Mouse (Mus musculus): ENCODE measurements around the gene F3.

F3 gene

DNA sequence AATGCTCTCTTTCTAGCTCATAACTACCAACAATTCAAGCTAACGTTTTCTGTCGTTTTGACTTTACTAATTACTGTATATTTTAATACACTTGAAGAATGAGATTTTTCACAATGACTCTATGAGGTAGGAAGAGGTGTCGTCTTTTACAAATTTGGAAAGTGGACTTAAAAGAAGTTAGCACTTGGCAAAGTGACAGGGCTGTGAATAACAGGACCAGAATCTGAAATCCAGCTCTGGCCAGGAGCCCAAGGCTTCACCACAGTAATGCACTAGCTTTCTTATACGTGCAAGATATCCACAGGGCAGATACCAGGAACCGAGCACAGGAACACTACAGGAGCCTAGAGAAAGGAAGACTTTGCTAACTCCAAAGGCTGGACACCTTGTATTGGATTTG lies 17.2 kb upstream of the F3 start:
- no peak for DNase-seq (ENCODE audit: extremely low spot score, low spot score)

DNA sequence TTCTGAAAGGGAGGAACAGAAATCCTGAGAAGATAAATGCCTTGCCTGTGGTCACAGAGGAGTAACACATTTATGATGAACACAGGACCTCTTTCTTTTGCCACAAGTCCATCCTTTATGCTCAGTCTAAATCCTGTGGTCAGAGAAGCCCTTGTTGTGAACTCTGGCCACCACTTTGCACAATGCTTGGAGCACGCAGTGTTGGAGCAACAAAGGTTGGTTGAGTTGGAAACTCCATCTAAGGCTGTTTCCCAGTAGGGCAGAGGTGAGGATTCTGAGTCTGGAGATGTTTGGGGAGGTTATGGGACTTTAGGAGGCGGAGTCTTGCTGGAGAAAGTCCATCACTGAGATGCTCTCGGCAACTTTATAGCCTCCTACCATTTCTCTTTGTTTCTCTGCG lies 16.2 kb upstream of the F3 start:
- no peak for DNase-seq (ENCODE audit: extremely low spot score, low spot score)

DNA sequence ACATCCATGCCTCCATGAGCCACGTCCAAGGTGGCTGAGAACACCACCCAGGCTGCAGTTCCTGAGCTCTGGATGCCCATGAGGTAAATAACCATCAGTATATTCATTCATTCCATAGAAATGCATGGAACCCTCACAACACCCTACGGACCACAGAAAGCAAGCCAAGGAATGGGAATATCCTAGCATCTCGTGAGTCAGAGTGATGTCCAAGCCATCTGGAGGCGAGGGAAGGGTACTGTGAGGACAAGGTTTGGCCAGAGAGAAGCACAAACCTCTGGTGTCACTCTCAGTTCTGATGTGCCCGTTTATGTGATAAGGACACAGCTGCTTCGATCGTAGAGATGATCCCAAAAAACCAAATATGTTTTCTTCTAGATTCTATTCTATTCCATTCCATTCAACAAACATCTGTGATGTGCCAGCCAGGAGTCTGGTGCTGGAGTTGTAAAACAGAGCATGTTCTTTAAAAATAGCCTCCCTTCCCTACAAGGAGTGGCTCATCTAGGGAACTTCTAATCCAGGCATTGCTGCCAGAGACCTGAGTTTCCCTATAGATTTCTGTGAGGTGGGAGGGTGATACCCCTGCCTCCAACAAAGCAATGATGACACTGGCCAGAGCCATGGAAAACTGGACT lies 12.3 kb upstream of the F3 start:
- DNase-seq (ENCODE audit: extremely low spot score, low spot score) = no peak

DNA sequence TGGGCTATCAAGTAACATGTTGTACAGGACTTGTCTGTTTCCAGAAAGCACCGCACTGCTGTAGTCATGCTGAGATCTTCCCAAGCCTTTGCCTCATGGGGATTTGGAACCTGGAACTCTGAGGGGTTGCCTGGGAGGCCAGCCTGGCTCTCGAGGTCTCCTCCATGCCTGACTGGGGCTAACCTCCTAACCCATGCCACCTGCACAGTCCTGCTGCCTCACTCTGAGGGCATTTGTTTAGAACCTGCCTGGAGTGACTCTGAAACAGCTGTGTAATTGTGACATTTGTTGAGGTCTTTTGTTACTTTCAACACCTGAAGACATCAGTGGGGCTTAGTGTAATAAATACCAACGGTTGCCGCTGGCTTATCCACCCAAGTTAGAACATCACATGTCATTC lies 11.1 kb upstream of the F3 start:
- DNase-seq (ENCODE audit: extremely low spot score, low spot score) = no peak

DNA sequence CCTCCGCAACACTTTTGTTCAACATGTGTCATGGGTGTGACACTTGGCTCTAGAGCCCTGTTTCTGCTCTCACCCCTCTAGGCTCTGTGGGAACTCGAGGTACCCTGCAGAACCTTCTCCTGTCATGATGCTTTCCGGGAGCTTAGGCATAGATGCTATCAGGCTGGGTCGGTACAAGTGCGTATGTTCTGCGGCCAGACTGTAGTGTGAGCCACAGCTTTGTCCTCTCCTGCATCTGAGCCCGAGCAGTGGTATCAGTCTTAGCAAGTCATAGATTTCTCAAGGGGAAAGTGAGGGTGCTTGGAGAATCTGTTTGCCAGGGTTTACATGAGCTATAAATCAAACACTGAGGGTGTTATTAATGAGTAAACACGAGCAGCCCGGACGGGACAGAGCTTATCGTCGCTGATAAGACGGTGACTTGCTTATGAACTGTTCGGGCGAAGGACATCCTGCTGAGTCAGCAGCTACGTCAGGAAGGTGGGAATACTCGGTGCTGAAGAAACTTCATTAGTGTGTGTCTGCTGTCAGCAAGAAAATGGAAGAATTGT lies 10.1 kb upstream of the F3 start:
- DNase-seq (ENCODE audit: extremely low spot score, low spot score) = no peak

DNA sequence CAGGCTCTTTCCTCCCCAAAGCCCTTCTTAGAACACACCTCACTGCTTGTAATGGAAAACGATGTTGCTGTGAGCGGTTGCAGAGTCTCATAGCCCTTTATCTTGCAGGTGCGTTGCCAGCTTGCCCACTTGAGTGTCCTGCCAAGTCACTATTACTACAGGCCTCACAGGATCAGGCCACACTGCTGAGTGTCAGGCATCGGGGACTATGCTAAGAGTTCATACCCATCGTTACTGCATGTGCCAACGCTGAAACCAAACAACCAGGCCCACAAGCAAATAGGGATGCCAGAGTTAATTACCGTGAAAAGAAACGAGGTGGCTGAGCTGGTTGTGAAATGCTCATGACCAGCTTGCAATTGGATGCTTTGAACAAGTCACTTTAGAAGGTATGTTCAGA lies 9.5 kb upstream of the F3 start:
- DNase-seq (ENCODE audit: extremely low spot score, low spot score) = no peak

DNA sequence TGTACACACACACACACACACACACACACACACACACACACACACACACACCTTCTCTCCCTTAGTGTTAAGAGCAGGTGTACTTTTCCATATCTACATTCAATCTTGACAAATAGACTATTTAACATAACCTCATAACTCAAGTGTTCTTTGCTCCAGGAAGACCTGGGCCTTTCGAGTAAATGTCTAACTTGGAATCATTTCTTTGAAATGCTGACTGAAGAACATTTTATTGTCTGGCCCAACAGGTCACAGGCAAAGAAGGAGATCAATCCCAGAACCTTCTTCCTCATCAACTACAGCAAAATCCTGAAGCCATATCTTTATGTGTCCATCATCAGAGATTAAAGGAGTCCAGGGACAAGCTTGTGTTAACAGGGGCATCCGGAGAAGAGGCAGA lies 8.9 kb upstream of the F3 start:
- DNase-seq (ENCODE audit: extremely low spot score, low spot score) = no peak

DNA sequence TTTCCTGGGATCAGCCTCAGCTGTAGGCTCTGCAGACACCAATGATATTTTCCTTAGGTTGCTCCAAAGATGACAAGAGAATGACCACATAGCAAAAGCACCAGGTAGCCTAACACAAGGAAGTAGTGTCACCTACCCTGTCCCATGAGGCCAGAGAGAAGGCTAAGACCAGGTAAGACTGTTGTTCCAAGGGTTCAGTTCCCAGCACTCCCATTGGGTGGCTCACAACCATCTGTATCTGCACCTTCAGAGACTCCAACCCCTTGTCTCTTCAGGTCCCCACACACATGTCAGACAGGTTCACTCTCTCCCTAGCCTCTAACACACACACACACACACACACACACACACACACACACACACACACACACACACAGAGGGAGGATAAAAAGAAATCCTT lies 8.0 kb upstream of the F3 start:
- DNase-seq (ENCODE audit: extremely low spot score, low spot score) = no peak

DNA sequence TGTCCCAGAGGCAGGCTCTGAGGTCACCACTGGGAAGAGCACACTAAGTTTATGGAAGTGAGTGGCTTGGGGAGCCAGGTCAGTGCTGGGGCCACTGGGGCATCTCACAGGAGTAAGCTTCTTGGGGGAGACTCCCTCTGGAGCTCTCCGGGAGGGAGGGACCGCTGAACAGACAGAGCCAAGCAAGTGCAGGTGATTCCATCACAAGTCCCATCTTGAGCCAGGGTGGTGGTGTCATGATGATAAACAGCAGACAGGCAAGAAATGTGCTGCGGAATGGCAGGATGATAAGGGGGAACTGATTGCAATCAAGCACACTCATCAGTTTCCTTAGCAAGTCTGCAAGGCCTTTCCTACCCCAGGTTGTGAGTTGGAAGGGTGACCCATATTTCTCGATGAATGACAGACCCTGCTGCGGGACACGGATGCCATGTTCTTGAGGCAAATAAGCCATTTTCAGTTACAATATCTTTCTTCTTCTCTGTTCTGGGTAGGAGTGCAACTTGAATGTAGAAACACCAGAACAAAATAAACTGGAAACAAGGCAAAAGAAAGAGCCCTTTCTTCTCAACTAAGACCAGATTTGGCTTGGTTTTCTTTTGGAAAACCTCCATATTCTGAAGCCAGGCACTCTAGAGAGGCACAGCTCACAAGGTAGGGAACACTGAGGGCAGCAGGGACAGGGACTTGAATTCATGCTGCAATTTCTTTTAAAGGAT lies 7.4 kb upstream of the F3 start:
- no peak for DNase-seq (ENCODE audit: extremely low spot score, low spot score)

DNA sequence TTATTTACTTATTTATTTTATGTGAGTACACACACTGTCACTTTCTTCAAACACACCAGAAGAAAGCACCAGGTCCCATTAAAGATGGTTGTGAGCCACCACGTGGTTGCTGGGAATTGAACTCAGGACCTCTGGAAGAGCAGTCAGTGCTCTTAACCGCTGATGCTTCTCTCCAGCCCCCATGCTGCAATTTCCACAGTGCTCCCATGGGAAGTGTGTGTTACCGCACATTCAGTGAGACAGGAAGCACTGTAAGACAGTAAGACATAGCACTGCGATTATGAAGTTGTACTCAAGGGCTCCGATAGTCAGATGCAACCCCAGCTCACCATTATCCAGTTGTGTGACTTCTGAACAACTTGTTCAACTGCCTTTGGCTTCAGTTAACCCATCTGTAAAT lies 6.9 kb upstream of the F3 start:
- no peak for DNase-seq (ENCODE audit: extremely low spot score, low spot score)

DNA sequence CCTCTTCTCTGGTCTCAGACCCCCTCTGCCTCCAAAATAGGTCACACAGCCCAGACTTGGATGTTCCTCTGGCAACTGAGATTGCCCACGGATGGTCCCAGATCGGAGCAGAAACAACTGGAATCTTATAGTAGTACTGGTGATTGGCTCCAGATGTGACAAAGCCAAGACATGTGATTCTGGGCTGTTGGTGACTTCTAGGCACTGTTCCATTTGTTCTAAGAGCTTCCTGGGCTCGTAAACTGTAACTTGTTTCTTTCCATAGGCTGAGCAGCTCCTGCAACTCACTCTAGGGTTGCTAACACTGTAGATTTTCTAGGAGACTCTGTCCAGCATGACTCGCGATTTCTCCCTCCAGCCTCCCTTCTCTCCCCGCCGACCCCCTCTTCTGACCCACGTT lies 4.7 kb upstream of the F3 start:
- no peak for DNase-seq (ENCODE audit: extremely low spot score, low spot score)

DNA sequence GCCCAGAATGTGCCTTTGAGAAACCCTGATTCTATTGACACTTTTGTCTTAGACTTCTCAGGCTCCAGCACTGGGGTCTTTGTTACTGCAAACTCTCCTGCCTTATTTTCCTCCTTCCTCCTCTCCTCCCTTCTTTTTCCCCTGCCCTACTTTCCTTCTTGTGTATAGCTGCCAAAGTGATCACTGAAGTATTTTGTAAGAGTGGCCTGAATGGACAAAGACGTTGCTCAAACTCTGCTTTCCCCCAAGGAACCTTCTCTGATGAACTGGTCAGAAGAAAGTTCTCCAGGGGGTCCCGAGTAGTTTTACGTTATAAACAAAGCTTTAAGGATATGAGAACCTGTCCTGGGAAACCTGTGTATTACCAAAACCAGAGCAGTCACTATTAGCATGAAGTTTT lies 3.6 kb upstream of the F3 start:
- DNase-seq (ENCODE audit: extremely low spot score, low spot score) = no peak

DNA sequence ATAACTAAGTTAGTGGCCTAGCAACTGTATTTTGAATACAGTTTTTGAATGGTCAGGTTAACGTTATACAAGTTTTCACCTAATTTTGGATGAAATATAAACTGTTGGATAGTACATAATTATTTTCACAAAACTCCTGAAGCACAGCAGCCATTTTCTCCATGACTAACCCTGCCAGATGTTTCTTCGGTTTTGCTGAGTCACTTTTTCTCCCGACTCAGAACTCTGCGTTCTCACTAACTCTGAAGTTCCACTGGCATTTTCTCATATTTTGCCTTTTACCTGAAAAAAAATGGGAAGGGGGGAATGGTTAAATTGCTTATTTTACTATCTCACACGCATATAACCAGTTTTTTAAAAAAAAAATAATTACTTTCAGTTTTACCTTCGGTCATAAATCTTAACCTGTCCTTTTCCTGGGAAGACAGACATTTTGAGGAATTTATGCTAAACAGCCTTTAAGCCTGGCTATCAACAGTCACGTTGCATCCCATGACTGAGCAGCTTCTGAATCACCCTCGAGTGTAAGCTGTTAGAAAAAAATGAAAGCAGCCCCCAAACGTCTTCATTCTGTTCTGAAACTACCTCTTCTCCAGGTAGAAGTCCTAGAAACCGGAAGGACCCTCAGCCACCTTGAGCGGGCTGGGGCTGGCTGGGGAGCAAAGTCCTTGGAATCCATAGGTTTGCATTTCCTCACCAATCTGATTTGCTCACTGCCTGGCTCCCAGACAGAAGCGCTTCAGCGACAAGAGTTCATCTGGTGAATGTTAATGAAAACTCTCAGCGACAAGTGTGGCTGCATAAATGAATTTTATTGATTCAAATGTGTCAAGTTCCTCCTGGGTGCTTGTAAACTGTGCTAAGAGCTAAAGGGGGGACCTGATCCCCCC lies 2.3 kb upstream of the F3 start:
- DNase-seq (ENCODE audit: extremely low spot score, low spot score) = no peak

DNA sequence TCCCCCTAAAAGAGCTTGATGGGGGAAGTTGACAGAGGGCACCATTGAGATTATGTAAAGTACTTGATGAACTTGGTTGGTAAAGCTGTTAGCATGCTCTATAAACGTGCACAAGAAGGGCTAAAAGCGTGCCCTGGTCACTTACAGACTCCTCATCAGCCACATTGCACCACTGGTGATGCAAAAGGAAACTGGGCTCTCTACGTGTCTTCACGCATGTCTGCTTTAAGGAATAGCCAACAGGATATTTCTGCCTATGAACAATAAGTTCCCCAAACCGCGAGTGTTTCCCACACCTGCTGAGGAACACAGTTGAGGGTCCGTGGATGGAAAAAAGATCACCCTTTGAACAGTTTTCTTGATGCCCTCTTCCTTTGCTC lies 1.7 kb upstream of the F3 start:
- DNase-seq (ENCODE audit: extremely low spot score, low spot score) = no peak

DNA sequence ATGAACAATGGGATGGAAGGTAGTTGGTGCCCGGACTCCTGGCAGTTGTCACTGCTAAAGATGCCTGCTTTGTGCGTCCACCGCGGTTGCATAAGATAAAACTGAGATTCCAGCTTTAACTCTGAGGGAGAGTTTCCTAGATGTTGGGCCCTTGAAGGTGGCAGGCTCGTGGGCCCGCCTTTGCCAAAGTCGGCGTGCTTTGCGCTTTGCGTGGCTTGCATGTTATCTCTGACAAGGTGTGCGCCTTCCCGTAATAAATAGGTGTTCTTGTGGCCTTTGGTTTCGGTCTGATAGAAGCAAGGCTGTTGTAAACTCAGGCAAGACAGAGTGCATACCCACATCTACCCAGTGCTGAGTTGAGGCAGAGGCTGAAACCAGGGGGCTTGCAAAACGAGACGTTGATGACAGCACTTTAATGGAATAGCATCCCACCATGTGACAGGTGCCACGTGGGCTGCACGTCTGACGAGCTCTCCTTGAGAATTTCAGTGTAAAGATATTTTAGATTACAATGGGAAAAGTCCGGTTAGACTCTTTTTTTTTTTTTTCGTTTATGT lies 709 bp downstream of the F3 start:
- no peak for DNase-seq (ENCODE audit: extremely low spot score, low spot score)

DNA sequence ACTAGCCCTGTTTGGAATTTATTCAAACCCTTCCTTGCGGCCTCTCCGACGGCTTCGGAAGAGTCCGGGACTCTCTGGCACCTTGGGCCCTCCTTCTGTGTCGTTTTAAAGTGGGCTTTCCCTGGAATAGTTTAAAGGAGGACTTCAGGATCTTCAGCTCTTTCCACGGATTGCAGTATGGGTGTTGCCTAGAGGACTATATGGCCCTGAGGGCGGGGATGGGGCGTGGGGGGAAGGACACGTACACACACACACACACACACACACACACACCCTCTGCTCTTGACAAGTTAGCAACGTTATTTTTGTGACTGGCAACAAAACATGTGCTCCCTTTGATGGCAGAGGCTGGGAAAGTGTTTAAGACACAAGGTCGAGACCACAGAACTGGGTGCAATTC lies 1.2 kb downstream of the F3 start:
- DNase-seq (ENCODE audit: extremely low spot score, low spot score) = no peak

DNA sequence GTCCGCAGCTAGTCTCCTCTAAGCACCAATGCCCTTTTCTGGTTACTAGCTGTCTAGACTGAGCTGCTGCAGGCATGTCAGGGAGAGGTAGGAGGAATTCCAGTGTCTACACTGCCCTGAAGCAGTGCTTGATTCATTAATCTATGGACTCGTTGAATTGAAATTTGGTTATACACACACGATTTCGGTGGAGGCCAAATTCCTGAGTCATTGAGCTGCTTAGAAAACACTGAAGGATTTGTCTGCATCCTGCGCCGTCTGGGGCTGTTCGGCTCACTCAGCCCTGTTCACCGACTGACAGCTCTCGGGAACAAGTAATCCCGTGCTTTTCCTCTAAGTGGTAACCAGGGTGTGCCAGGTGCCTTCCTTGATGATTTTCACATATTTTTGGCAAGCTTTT lies 2.3 kb downstream of the F3 start:
- DNase-seq (ENCODE audit: extremely low spot score, low spot score) = no peak

DNA sequence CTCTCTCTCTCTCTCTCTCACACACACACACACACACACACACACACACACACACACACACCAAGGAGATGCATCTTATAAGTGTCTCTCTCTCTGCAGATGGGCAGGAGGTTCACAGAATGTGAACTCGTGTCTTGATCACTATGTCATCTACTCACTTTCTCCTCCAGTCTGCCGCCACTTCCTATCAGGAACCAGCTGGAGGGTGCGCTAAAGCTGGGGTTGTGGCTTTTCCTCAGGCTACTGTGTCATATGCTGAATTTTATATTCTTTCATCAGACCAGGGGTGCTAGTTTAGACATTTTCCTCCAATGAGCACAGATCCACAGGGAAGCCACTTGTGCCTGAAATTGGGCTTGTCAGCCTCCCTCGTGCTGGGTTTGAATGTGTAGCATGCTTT lies 6.3 kb downstream of the F3 start:
- no peak for DNase-seq (ENCODE audit: extremely low spot score, low spot score)

DNA sequence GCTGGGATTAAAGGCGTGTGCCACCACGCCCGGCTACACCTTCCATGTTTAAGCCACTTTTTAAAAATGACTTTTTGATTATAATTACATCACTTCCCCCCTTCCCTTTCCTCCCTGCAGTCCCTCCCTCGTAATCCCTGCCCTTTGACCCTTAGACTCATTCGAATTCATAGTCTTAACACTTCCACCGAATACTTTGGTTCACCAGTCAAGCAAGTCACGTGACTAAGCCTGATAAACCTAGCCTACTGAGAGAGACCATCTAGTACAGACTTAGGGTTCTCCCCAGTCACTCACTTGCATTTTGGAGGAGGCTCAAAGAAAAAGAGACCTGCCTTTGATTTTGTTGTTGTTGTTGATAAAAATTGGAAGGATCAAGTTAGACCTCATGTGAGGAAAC lies 12.2 kb downstream of the F3 start:
- no peak for DNase-seq (ENCODE audit: extremely low spot score, low spot score)

DNA sequence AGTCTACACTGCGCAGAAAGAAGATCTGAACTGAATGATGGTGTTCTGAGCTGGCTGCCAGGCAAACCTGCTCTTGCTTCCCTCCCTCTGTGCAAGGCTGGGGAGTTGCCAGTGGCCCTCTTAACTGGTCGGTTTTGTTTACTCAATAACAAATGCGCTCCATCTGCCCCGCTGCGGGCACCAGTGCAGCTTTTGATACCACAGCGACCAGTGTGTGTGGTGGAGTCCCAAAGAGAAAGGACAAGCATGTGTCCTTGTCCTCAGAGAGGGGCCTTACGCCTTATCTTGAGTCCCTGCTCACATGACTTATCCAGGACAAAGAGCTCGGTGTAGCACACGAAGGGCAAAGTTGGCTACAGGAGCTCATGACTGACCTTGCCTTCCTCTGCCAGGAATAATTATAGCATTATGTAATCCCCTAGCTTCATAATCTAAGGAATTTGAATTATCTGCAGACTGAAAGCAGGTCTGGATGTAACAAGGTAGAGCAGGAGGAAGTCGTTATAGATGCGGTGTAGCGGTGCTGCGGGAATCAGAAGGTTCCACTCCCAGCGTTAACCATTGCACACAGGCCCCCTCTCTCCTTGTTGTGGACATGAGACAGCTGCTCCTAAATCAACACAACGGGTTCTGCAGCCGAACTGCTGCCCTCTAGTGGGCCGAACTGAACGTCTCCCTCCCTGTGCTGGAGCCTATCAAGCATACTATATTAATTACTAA lies 12.8 kb downstream of the F3 start:
- DNase-seq (ENCODE audit: extremely low spot score, low spot score) = peak; percentile 76

DNA sequence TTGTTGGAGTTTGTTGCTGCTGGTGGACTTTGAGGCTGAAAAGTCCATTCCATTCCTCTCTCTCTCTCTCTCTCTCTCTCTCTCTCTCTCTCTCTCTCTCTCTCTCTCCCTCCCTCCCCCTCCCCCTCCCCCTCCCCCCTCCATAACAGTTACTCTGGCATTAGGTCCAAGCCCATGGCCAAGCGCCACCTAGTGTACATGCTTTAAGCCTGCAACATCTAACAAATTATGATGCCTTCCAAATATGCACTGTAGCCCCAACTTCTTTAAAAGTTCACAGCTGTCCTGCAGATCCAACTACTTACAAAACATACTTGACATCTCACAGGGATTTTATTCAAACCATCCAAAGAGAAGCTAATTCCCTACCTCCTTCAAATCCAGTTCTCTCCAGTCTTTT lies 14.1 kb downstream of the F3 start:
- peak; percentile 14 for DNase-seq (ENCODE audit: extremely low spot score, low spot score)

All from neural tube, embryonic 10.5 days (tissue).